Mouse (Mus musculus): ENCODE results near the gene Banp. TPM values are rescaled to one million over a fixed set of nuclear protein-coding genes. Genes with fewer than 3 reads are reported as not detected.
A peak's percentile ranks its signal among the peaks of the same experiment; 100 is the strongest.

Gene Banp
- total and polyA plus RNA-seq, 3 experiments = 14.9 to 34.2 (median 25.7) TPM

DNA sequence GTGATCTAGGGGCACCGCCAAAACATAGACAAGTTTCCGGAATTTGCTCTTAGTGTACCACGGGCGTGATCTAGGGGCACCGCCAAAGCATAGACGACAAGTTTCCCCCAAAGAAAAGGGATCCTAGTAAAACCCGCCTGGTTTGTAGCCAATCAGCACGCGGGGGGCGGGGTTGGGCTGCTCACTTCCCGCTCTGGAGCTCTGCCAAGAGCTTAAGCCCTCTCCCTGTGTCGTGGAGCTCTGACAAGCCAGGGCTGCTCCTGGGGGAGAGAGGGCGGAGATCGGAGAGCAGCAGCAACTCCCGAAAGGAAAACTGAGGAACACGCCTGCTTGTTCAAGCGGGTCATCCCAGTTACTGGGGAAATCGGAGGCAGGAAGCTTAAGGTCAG is 1.8 kb upstream of the Banp start:
- H3K4me2 ChIP-seq (ENCODE audit: insufficient read depth, low read depth, poor library complexity, severe bottlenecking) = peak overlapping the region; percentile 69
- in situ Hi-C loops (cut with MboI; ENCODE audit: low pct_ligation_motif_present, low pct_unique_long_range_greater_than_20kb, low sequenced_read_pairs) = loop anchor here (10.0 kb wide), 1 partner anchor 363 kb away; no protein-coding TSS in a partner anchor
- H3K9me3 ChIP-seq (replicated peaks; ENCODE audit: low read length) = no peaks in the 10 kb centered on the region
- peak overlapping the region; percentile 54 to 63 (median 59) for H3K4me3 ChIP-seq (replicated peaks in 1 of 3; ENCODE audit: low read depth in 2 of 3, low read length in 2 of 3, poor library complexity in 1 of 3)
- peaks cover 25% of the 10 kb centered on the region for H3K27me3 ChIP-seq (replicated peaks)
- TF ChIP-seq BHLHE40 (IDR thresholded peaks at IDR 0.05; ENCODE audit: low read depth, low read length) (0 out of 2 replicates have a peak, but pooled peaks have one; percentile 27), E2F4 (IDR thresholded peaks at IDR 0.05; ENCODE audit: insufficient replicate concordance, low read depth, low read length) (0 out of 2 replicates have a peak, but pooled peaks have one; percentile 75), NELFE (IDR thresholded peaks at IDR 0.05; ENCODE audit: low read depth, low read length) (peak; percentile 68), ETS1 (conservative IDR thresholded peaks at IDR 0.05; ENCODE audit: low read depth, low read length) (0 out of 2 replicates have a peak, but pooled peaks have one; percentile 10), EP300 (IDR thresholded peaks at IDR 0.05; ENCODE audit: low read length) (no peak), ZMIZ1 (IDR thresholded peaks at IDR 0.05; ENCODE audit: low read depth, low read length) (0 out of 2 replicates have a peak, but pooled peaks have one; percentile 14), IRF4 (IDR thresholded peaks at IDR 0.05; ENCODE audit: low read depth, low read length) (peak; percentile 60; the same call in 1 of the 2 replicates), ELF1 (IDR thresholded peaks at IDR 0.05; ENCODE audit: low read depth, low read length) (0 out of 2 replicates have a peak, but pooled peaks have one; percentile 53), SIN3A (IDR thresholded peaks at IDR 0.05; ENCODE audit: low read length) (0 out of 2 replicates have a peak, but pooled peaks have one; percentile 26), POLR2A (IDR thresholded peaks at IDR 0.05; ENCODE audit: low read depth, low read length) (peak; percentile 77), JUN (IDR thresholded peaks at IDR 0.05; ENCODE audit: insufficient read depth, low read depth, low read length) (no peak), CHD1 (IDR thresholded peaks at IDR 0.05; ENCODE audit: low read depth, low read length) (0 out of 2 replicates have a peak, but pooled peaks have one; percentile 2), HCFC1 (IDR thresholded peaks at IDR 0.05; ENCODE audit: low read depth, low read length) (peak; percentile 47; the same call in 1 of the 2 replicates), CHD2 (IDR thresholded peaks at IDR 0.05; ENCODE audit: low read length) (peak; percentile 75), TCF12 (IDR thresholded peaks at IDR 0.05; ENCODE audit: low read depth, low read length) (peak; percentile 58), NRF1 (IDR thresholded peaks at IDR 0.05; ENCODE audit: low read depth, low read length) (no peak), USF1 (IDR thresholded peaks at IDR 0.05; ENCODE audit: low read depth, low read length) (no peak), MEF2A (IDR thresholded peaks at IDR 0.05; ENCODE audit: borderline replicate concordance, low read depth, low read length) (peak; percentile 34; the same call in 1 of the 2 replicates)
- dilution Hi-C loops (cut with MboI; ENCODE audit: extremely low pct_ligation_motif_present, extremely low pct_unique_long_range_greater_than_20kb, low sequenced_read_pairs) = no loop called here
- peaks cover 6 to 24% of the 10 kb centered on the region in 2 experiments for H3K4me1 ChIP-seq (ENCODE audit: control insufficient read depth in 1 of 2, insufficient read depth in 2 of 2)
- H3K27ac ChIP-seq (ENCODE audit: insufficient read depth, low read depth) = peak overlapping the region; percentile 79; the same call in 1 of the 2 replicates
- peaks cover 19% of the 10 kb centered on the region for H3K79me2 ChIP-seq (replicated peaks; ENCODE audit: control insufficient read depth, extremely low read depth, insufficient read depth, poor library complexity, severe bottlenecking)
- no peak for DNase-seq (ENCODE audit: extremely low read depth)
- H3K36me3 ChIP-seq (replicated peaks in 1 of 2; ENCODE audit: control insufficient read depth in 1 of 2, insufficient read depth in 1 of 2, low read length in 1 of 2) = peaks cover 2 to 5% of the 10 kb centered on the region in 2 experiments
- peak overlapping the region; percentile 32 for H3K9ac ChIP-seq (ENCODE audit: insufficient read depth, low read depth)
